Mouse (Mus musculus) G1E (cell line): ENCODE measurements around the gene Syt5. TPM values are rescaled to one million over a fixed set of nuclear protein-coding genes. Genes with fewer than 3 reads are reported as not detected.

Experiments
- ATAC-seq: 2 replicates; pipeline ENCODE4 v1.8.0; 2016; ENCODE audit warnings: mild to moderate bottlenecking; ENCODE audit not compliant: insufficient number of reproducible peaks, poor library complexity, low FRiP score, severe bottlenecking; ENCODE audit errors: extremely low read depth
- DNase-seq: peaks from one replicate; pipeline ENCODE4 v3.0.0; 2012; ENCODE audit warnings: low spot score
- H3K27me3 ChIP-seq: 2 replicates; pipeline ENCODE4 v1.6.1; 2012; ENCODE audit warnings: mild to moderate bottlenecking, low read length, inconsistent platforms; ENCODE audit not compliant: insufficient read depth
- H3K36me3 ChIP-seq: replicated peaks from 2 replicates; pipeline ENCODE3; 2012; ENCODE audit warnings: mild to moderate bottlenecking, inconsistent platforms
- H3K4me1 ChIP-seq: 2 replicates; pipeline ENCODE4 v1.6.1; 2012; ENCODE audit warnings: low read depth, low read length, inconsistent platforms, mixed read lengths; ENCODE audit not compliant: insufficient read depth
- H3K4me3 ChIP-seq: 2 replicates; pipeline ENCODE4 v1.5.1; 2012; ENCODE audit warnings: low read depth, mild to moderate bottlenecking, inconsistent platforms, low read length, moderate library complexity, mixed read lengths
- H3K9me3 ChIP-seq: replicated peaks from 2 replicates; pipeline ENCODE4 v1.6.1; 2012; ENCODE audit warnings: inconsistent platforms
- CTCF ChIP-seq: IDR thresholded peaks from 2 replicates; pipeline ENCODE4 v1.5.1; 2012; ENCODE audit warnings: low read depth, low read length, inconsistent platforms, mixed read lengths
- GATA1 ChIP-seq: IDR thresholded peaks from 2 replicates; pipeline ENCODE4 v1.6.1; 2012; ENCODE audit warnings: borderline replicate concordance, low read length, inconsistent platforms, mixed read lengths
- GATA2 ChIP-seq: IDR thresholded peaks from 2 replicates; pipeline ENCODE4 v1.6.1; 2012; ENCODE audit warnings: low read depth, low read length, inconsistent platforms, borderline replicate concordance
- POLR2AphosphoS5 ChIP-seq: IDR thresholded peaks from 2 replicates; pipeline ENCODE4 v1.6.1; 2012; ENCODE audit warnings: low read depth, low read length, inconsistent platforms; ENCODE audit not compliant: insufficient replicate concordance
- TAL1 ChIP-seq: conservative IDR thresholded peaks from 2 replicates; pipeline ENCODE4 v1.6.1; 2012; ENCODE audit warnings: low read depth, low read length, inconsistent platforms, mixed read lengths
- polyA plus RNA-seq: library from polyadenylated mRNA; stranded (reverse); fragments of >175 nt; gene quantifications from 2 replicates; pipeline ENCODE4 v1.2.3, GENCODE M21; 2012
- total RNA-seq, 2 experiments: library from RNA; stranded (forward) in 1 of 2; stranded (reverse) in 1 of 2; fragments of 200-1000 nt in 1 of 2; fragments of >200 nt in 1 of 2; fragmentation: Nextera tagmentation in 1 of 2; gene quantifications; 2 replicates each; pipeline ENCODE4 v1.2.3; 2014 to 2017

Syt5 gene
- total and polyA plus RNA-seq, 3 experiments, result not detected

DNA sequence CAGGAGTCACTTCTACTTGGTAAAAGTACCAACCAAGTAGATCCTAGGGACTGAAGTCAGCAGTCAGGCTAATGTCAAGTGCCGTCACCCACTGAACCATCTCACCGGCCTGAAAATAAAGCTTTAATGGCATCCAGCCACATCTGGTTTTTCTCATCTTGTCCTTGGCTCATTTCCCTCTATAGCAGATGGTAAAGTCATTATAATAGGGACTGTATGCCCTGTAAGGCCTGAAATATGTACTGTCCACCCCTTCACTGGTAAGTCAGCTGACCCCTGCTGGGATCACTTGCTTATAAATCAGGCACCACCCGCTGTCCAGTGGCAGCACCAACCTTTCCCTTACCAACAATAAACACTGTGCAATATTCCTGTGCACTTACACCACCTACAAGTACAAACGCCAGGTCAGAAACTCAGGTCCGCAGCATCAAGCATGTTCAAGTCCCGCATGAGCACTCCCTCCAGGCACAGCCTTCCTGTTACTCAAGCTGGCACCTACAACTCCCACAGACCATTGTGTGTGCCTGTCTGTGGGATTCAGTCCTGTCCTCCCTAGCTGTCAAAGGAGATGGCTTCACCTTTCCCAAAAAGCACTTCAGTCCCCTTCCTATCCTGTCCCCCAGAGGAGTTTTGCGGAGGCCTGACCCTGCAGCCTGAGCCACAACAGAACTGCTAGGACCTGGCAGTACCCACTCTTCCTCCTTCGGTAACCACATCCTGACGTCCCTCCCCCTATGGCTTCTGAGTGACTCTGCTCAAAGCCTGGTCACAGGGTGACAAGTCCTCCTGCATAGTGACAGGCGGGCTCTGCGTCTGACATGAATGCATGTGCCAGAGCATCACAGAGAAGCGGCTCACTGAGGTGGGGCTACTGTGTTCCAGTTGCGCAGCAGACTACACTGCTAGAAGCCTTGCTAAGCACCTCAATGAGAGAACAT, 54.8 kb downstream of the Syt5 start:
- Histone ChIP-seq H3K27me3 (no peaks in the 10 kb centered on the region), H3K4me1 (peaks cover 56% of the 10 kb centered on the region), H3K36me3 (peaks cover 100% of the 10 kb centered on the region), H3K4me3 (no peak overlapping the region), H3K9me3 (no peaks in the 10 kb centered on the region)
- DNase-seq (no peak), ATAC-seq (no peak)
- TF ChIP-seq POLR2AphosphoS5 (no peak), GATA2 (no peak)

- H3K27me3 ChIP-seq, result no peaks in the 10 kb centered on the region
- TF ChIP-seq TAL1, result no peak
- TF ChIP-seq GATA2, result no peak
- no peak for TF ChIP-seq POLR2AphosphoS5
- TF ChIP-seq CTCF, result no peak
- no peak for TF ChIP-seq GATA1
- peaks cover 44% of the 10 kb centered on the region for H3K4me1 ChIP-seq
- no peaks in the 10 kb centered on the region for H3K9me3 ChIP-seq
- no peak for DNase-seq
- H3K4me3 ChIP-seq, result no peak overlapping the region
- peaks cover 100% of the 10 kb centered on the region for H3K36me3 ChIP-seq
- no peak for ATAC-seq
These were observed 56.0 kb downstream of the Syt5 start for GRCm38 (mm10) chr7:4491308-4491707.

Other genes starting within 250 kb of the Syt5 start
Only the 20 nearest of the 21 such genes appear.
- not detected in 2 replicates for gene Ncr1, start 209.8 kb downstream of the Syt5 start, total RNA-seq (2014; fragmentation: Nextera tagmentation)
- gene Ncr1, start 209.8 kb downstream of the Syt5 start, total RNA-seq (2017), result 0.05 TPM in 1 of 2 replicates, not detected in the other
- not detected in 2 replicates for gene Ncr1, start 209.8 kb downstream of the Syt5 start, polyA plus RNA-seq
- 3.1 and 11.8 TPM in 2 replicates for gene Gp6, start 149.8 kb downstream of the Syt5 start, total RNA-seq (2014; fragmentation: Nextera tagmentation)
- 0.29 and 0.44 TPM in 2 replicates for gene Gp6, start 149.8 kb downstream of the Syt5 start, total RNA-seq (2017)
- gene Gp6, start 149.8 kb downstream of the Syt5 start, polyA plus RNA-seq, result 0.05 and 0.11 TPM in 2 replicates
- 9.0 and 12.3 TPM in 2 replicates for gene Rdh13, start 101.9 kb downstream of the Syt5 start, total RNA-seq (2014; fragmentation: Nextera tagmentation)
- 14.3 and 16.7 TPM in 2 replicates for gene Rdh13, start 101.9 kb downstream of the Syt5 start, total RNA-seq (2017)
- 5.2 and 5.4 TPM in 2 replicates for gene Rdh13, start 101.9 kb downstream of the Syt5 start, polyA plus RNA-seq
- gene Eps8l1, start 86.9 kb downstream of the Syt5 start, total RNA-seq (2014; fragmentation: Nextera tagmentation), result not detected in 2 replicates
- 0.11 TPM in 1 of 2 replicates, not detected in the other for gene Eps8l1, start 86.9 kb downstream of the Syt5 start, total RNA-seq (2017)
- not detected in 2 replicates for gene Eps8l1, start 86.9 kb downstream of the Syt5 start, polyA plus RNA-seq
- 91.9 and 100 TPM in 2 replicates for gene Ppp1r12c, start 45.9 kb downstream of the Syt5 start, total RNA-seq (2014; fragmentation: Nextera tagmentation)
- 91.1 and 99.8 TPM in 2 replicates for gene Ppp1r12c, start 45.9 kb downstream of the Syt5 start, total RNA-seq (2017)
- 135 and 173 TPM in 2 replicates for gene Ppp1r12c, start 45.9 kb downstream of the Syt5 start, polyA plus RNA-seq
- gene Tnnt1, start 31.2 kb downstream of the Syt5 start, total RNA-seq (2014; fragmentation: Nextera tagmentation), result not detected in 2 replicates
- gene Tnnt1, start 31.2 kb downstream of the Syt5 start, total RNA-seq (2017), result 0.17 TPM in 1 of 2 replicates, not detected in the other
- 0.22 and 0.35 TPM in 2 replicates for gene Tnnt1, start 31.2 kb downstream of the Syt5 start, polyA plus RNA-seq
- gene Tnni3, start 23.3 kb downstream of the Syt5 start, total RNA-seq (2014; fragmentation: Nextera tagmentation), result not detected in 2 replicates
- 0.41 TPM in 1 of 2 replicates, not detected in the other for gene Tnni3, start 23.3 kb downstream of the Syt5 start, total RNA-seq (2017)
- 0.15 TPM in 1 of 2 replicates, not detected in the other for gene Tnni3, start 23.3 kb downstream of the Syt5 start, polyA plus RNA-seq
- gene Dnaaf3, start 15.1 kb downstream of the Syt5 start, total RNA-seq (2014; fragmentation: Nextera tagmentation), result not detected in 2 replicates
- gene Dnaaf3, start 15.1 kb downstream of the Syt5 start, total RNA-seq (2017), result not detected in 2 replicates
- not detected in 2 replicates for gene Dnaaf3, start 15.1 kb downstream of the Syt5 start, polyA plus RNA-seq
- gene Ptprh, start 56.5 kb upstream of the Syt5 start, total RNA-seq (2014; fragmentation: Nextera tagmentation), result not detected in 2 replicates
- 0.05 and 0.06 TPM in 2 replicates for gene Ptprh, start 56.5 kb upstream of the Syt5 start, total RNA-seq (2017)
- gene Ptprh, start 56.5 kb upstream of the Syt5 start, polyA plus RNA-seq, result not detected in 2 replicates
- gene Tmem86b, start 83.9 kb upstream of the Syt5 start, total RNA-seq (2014; fragmentation: Nextera tagmentation), result 10.3 and 40.0 TPM in 2 replicates
- 9.3 and 10.4 TPM in 2 replicates for gene Tmem86b, start 83.9 kb upstream of the Syt5 start, total RNA-seq (2017)
- gene Tmem86b, start 83.9 kb upstream of the Syt5 start, polyA plus RNA-seq, result 3.8 and 4.8 TPM in 2 replicates
- gene Ppp6r1, start 111.5 kb upstream of the Syt5 start, total RNA-seq (2014; fragmentation: Nextera tagmentation), result 97.4 and 108 TPM in 2 replicates
- 90.5 and 90.7 TPM in 2 replicates for gene Ppp6r1, start 111.5 kb upstream of the Syt5 start, total RNA-seq (2017)
- 208 and 223 TPM in 2 replicates for gene Ppp6r1, start 111.5 kb upstream of the Syt5 start, polyA plus RNA-seq
- gene Hspbp1, start 137.5 kb upstream of the Syt5 start, total RNA-seq (2014; fragmentation: Nextera tagmentation), result 55.3 and 67.8 TPM in 2 replicates
- gene Hspbp1, start 137.5 kb upstream of the Syt5 start, total RNA-seq (2017), result 26.5 and 30.6 TPM in 2 replicates
- gene Hspbp1, start 137.5 kb upstream of the Syt5 start, polyA plus RNA-seq, result 124 and 152 TPM in 2 replicates
- not detected in 2 replicates for gene Brsk1, start 143.1 kb upstream of the Syt5 start, total RNA-seq (2014; fragmentation: Nextera tagmentation)
- 0.44 TPM in 1 of 2 replicates, not detected in the other for gene Brsk1, start 143.1 kb upstream of the Syt5 start, total RNA-seq (2017)
- gene Brsk1, start 143.1 kb upstream of the Syt5 start, polyA plus RNA-seq, result not detected in 2 replicates
- 1.1 and 1.7 TPM in 2 replicates for gene Tmem150b, start 177.7 kb upstream of the Syt5 start, total RNA-seq (2014; fragmentation: Nextera tagmentation)
- gene Tmem150b, start 177.7 kb upstream of the Syt5 start, total RNA-seq (2017), result 1.2 and 1.7 TPM in 2 replicates
- gene Tmem150b, start 177.7 kb upstream of the Syt5 start, polyA plus RNA-seq, result 0.11 and 0.21 TPM in 2 replicates
- 79.7 and 108 TPM in 2 replicates for gene Kmt5c, start 192.6 kb upstream of the Syt5 start, total RNA-seq (2014; fragmentation: Nextera tagmentation)
- 34.8 and 39.0 TPM in 2 replicates for gene Kmt5c, start 192.6 kb upstream of the Syt5 start, total RNA-seq (2017)
- gene Kmt5c, start 192.6 kb upstream of the Syt5 start, polyA plus RNA-seq, result 232 and 325 TPM in 2 replicates
- 4.2 and 5.3 TPM in 2 replicates for gene Cox6b2, start 205.6 kb upstream of the Syt5 start, total RNA-seq (2014; fragmentation: Nextera tagmentation)
- 1.0 and 2.0 TPM in 2 replicates for gene Cox6b2, start 205.6 kb upstream of the Syt5 start, total RNA-seq (2017)
- 7.8 and 8.0 TPM in 2 replicates for gene Cox6b2, start 205.6 kb upstream of the Syt5 start, polyA plus RNA-seq
- not detected in 2 replicates for gene Fam71e2, start 223.8 kb upstream of the Syt5 start, total RNA-seq (2014; fragmentation: Nextera tagmentation)
- 0.05 and 0.06 TPM in 2 replicates for gene Fam71e2, start 223.8 kb upstream of the Syt5 start, total RNA-seq (2017)
- not detected in 2 replicates for gene Fam71e2, start 223.8 kb upstream of the Syt5 start, polyA plus RNA-seq
- gene Il11, start 235.3 kb upstream of the Syt5 start, total RNA-seq (2014; fragmentation: Nextera tagmentation), result not detected in 2 replicates
- gene Il11, start 235.3 kb upstream of the Syt5 start, total RNA-seq (2017), result not detected in 2 replicates
- 0.13 and 0.15 TPM in 2 replicates for gene Il11, start 235.3 kb upstream of the Syt5 start, polyA plus RNA-seq
- not detected in 2 replicates for gene Tmem190, start 235.4 kb upstream of the Syt5 start, total RNA-seq (2014; fragmentation: Nextera tagmentation)
- 0.41 TPM in 1 of 2 replicates, not detected in the other for gene Tmem190, start 235.4 kb upstream of the Syt5 start, total RNA-seq (2017)
- gene Tmem190, start 235.4 kb upstream of the Syt5 start, polyA plus RNA-seq, result not detected in 2 replicates
- 1.7 and 4.7 TPM in 2 replicates for gene Tmem238, start 242.1 kb upstream of the Syt5 start, total RNA-seq (2014; fragmentation: Nextera tagmentation)
- 6.8 and 12.1 TPM in 2 replicates for gene Tmem238, start 242.1 kb upstream of the Syt5 start, total RNA-seq (2017)
- gene Tmem238, start 242.1 kb upstream of the Syt5 start, polyA plus RNA-seq, result 40.6 and 61.2 TPM in 2 replicates